Mouse (Mus musculus): Measurements from ENCODE around the gene Spns3.
A peak's percentile ranks its signal among the peaks of the same experiment; 100 is the strongest.

Gene Spns3

DNA sequence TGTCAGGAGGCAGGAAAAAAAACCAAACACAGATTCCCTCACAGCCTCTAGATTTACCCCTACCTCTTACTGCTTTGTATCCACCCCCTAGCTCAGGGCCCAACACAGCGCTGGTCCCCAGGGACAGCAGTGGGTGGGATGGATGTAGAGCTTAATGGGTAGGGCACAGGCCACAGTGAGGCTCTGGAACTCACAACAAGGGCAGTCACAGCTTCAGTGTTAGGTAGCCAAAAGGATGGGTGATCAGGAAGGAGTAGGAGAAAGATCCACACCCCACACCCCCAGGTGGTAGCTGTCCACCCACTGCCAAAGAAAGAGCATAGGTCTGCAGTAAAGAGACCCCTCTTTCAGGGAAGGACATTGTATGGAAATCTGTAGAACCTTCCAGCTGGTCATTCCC lies 72.7 kb downstream of the Spns3 start:
- DNase-seq, result no peak

GRCm38 (mm10) chr11:72477182-72477581 lies 73.1 kb downstream of the Spns3 start:
- no peak for DNase-seq

GRCm38 (mm10) chr11:72476074-72476625 lies 74.2 kb downstream of the Spns3 start:
- DNase-seq, result no peak

GRCm38 (mm10) chr11:72475408-72475807 lies 74.9 kb downstream of the Spns3 start:
- DNase-seq, result no peak

GRCm38 (mm10) chr11:72474926-72475325 lies 75.4 kb downstream of the Spns3 start:
- no peak for DNase-seq

DNA sequence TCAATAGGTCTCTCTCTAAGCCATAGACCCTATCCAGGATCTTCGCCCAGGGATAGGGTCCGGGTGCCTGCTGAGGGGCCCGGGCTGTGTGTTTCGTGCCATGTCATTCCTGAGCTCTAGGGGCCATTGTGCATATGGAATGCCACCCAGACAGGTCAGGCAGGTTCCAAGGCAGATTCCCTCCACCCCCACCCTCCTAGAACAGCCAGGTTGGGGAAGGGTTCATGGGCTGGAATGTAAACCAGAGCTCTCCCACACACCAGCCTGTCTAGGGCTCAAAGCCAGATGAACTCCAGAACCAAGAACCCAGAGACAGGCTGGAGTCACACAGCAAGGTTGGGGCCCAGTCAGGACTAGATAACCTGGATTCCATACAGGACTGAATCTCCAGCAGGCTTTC lies 76.8 kb downstream of the Spns3 start:
- no peak for DNase-seq

- DNase-seq, result no peak
Measured at GRCm38 (mm10) chr11:72471381-72471780, 78.9 kb downstream of the Spns3 start.

- no peak for DNase-seq
Measured at GRCm38 (mm10) chr11:72470004-72470403, 80.3 kb downstream of the Spns3 start.

DNA sequence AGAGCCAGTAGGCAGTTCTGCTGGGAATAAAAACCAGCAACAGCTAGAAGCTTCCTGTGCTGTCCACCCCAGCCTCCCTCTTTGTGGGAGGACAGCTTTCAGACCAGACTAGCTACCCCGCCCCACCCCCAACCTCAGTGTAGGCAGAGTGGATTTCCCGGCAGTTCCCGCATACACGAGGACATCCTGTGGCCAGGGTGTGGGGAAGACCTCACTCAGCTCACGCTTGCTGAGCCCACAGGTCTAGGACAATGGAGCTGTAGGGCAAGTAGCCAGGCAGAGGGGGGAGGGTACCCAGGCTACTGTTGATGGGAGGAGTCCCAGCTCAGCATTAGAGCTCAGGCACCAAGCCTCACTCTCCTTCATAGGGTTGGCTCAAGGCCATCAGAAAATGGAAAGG lies 81.1 kb downstream of the Spns3 start:
- no peak for DNase-seq

DNA sequence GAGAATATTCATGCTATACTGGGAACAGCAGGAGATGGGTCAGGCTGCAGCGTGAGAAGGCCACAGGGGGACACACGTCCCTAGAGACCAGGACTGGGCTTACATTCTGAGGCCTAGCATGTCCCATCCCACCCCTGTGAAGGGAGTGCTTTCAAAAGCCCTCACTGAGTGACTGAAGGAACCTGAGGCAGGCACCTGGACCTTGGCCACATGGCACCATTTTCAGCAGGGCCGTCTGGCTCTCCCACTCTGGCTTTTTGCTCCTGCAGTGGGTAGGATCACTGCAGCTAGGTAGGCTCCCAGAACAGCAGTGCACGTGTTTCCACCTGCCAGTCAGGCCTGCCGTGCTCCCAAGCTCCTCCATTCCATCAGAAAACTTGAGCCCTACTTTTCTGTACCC lies 81.8 kb downstream of the Spns3 start:
- DNase-seq, result no peak

DNA sequence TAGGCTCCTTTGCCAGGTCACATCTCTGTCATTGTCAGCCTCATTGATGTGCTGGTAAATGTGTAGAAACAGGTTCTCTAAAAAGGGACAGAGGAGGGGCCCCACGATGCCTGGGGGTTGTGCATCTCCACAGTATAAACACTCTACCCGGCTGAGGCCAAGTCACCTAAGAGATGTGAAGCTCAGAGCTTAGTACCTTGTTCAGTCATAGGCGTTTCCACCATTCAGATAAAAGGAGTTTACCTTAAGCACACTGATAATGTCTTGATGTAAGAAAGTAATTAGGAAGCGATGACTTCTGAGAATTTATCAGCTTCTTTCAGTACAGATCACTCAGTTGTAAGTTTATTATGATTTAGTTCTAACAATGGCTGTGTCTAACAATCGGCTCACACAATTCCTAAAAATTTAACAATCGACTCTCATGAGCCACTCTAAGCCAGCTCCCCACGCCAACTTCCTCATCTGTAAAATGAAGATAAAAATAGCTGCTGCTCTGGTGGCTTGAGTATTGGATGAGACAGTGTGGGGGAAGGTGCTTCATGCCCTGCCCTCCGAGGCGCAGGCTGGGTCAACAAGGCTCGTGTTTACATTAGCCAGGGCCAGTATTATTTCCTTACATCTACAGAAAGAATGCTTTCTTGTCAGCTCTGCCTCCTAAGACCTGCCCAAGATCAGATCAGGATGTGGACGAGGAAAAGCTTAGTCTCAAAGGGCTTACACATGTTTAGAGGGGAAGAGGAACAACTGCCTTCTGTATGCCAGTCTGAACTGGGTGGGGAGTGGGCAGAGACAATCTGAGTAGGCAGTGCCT lies 83.4 kb downstream of the Spns3 start:
- DNase-seq, result no peak

DNA sequence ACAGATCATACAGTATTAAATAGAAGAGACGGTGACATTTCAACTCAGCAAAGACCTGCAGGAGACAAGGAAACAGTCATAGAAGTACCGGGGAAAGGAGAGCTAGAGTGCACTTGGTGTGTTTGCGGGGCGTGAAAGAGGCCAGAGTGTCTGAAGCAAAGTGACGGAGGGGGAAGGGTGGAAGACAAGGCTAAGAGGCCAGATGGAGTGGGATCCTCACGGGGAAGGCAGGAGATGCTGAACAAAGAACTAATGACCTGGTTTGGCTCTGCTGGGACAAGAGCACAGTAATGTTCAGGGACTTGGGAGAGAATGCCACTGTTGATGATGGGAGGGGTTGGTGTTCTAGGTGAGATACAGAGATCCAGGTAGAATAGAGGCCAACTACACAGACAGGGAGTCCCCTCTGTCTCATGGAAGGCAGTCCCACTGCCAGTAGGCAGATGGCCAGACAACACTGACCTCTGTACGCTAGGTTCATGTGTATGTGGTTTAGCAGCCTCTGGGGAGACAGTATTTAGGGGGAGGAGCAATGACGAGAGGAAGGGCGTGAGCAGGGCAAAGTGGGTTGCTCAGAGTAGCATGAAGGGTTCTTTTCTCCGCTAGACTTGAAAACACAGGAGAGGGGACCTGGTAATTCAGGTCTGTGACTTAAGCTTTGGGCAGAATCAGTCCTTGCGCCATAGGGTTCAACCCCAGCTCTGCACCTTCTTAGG lies 84.2 kb downstream of the Spns3 start:
- no peak for DNase-seq

- no peak for DNase-seq
Measured at GRCm38 (mm10) chr11:72464821-72465220, 85.5 kb downstream of the Spns3 start.

DNA sequence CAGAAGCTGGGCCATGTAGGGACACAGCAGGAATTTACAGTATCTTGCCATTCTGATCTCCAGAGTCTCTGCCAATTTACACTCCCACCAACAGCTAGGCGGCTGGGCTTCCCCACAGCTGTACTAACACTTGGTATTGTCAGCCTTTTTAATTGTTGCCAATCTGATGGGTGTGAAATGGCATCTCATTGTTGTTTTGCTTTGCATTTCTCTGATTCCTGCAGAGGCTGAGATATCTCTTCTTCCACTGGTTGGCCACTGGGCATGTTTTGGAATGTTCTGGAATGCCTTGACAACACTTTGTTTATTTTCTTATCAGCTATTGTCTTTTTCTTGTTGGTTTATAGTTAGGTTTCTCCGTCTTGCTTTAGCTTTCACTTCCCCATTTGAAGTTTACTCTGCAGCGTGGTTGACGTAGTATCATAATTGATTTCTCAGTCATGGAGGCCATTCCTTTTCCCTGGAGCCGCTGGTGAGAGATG lies 88.8 kb downstream of the Spns3 start:
- no peak for DNase-seq

DNA sequence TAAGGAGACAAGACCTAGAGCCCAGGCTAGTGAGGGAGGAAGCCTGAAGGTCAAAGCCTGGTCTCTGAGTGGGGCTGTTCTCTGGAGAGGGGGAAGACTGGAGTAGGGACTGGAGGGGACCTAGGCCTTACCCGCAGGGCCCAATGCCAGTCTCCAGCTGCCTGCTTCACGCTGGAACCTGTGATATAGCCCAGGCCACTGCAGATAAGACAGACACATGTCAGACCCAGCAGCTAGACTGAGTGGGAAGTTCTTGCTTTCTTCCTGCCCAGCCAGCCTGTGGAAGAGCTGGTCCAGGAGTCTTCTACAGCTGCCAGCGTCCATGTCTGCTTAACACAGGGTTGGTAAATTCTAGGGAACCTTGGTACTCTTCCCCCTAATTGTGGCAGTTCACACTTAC lies 91.8 kb downstream of the Spns3 start:
- no peak for DNase-seq

GRCm38 (mm10) chr11:72457995-72458496 lies 92.3 kb downstream of the Spns3 start:
- DNase-seq, result no peak

DNA sequence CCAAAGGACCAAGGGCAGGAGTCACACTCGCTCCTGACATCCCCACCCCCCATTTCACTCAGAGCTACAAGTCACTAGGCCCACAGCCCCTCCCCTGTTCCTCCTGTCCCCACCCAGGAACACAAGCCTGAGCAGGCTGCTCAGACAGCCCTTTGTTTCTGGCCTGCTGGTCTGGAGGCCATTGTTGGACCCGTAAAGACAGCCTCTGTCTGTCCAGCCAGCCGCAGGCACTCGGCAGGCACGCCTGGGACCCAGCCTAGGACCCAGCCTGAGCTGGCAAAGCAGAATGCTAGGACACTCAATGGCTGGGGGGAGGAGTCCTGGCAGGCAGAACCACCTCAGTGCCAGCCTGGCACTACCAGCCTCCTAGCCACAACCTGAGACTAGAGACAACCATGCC lies 94.6 kb downstream of the Spns3 start:
- no peak for DNase-seq

DNA sequence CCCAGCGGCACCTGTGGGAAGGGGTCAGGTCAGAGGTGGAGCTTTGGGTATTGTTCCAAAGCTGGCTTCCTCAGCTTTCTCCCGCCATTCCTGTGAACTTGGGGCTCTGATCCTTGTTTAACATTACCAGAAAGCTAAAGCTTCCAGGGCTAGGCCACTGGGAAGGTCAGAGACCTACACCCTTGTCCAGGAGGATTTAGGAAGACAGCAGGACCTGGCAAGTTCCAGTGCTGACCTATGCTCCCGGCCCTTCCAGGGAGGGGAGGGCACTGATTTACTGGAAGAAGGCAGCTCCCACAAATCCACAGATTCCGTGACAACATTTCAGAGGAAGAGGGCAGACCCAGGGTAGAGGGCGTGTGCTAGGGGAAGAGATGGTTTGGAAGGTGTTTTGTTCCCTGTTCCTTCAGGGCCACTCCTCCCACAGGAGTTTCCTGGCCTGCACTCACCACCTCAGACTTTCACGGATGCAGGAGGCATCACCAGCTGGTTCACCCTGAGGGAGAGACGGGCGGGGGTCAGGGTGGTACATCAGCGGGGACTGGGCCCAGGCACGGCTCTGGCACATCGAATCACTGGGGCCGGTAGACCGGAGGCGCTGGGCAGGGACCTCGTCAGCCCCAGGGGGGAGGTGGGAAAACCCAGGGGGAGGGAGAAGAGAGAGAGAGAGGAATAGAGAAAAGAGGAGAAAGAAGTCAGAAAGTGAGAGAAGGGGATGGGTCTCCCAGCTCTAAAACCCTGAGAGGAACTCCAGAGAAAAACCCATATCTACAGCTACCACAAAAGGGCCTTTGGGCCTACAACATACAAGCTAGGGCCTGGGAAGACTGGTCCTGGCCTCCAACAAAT lies 97.0 kb downstream of the Spns3 start:
- no peak for DNase-seq

DNA sequence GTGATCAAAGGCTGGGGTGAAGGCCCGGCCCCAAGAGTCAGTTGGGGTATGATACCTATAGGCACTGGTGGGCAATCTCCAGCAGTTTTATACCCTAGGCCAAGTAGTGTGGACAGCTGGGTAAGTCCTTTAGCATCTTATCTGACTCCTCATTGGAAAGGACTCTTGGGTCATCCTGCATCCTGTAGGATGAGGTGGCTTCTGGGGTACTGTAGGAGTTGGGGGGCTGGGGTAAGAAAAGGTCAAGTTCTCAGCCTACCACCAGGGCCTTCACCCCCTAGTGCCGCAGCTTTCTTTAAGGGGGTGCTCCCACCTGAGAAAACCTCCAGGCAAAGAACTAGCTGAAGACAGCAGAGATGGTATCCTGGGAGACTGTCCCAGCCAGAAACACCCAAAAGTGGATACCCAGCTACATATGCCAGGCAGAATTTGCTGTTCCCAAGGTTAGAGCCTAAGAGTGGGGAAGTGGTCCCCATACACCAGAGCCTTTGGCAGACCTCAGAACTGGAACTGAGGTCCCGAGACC lies 98.1 kb downstream of the Spns3 start:
- DNase-seq, result no peak

- DNase-seq, result no peak
Measured at GRCm38 (mm10) chr11:72447475-72447874, 102.8 kb downstream of the Spns3 start.

DNA sequence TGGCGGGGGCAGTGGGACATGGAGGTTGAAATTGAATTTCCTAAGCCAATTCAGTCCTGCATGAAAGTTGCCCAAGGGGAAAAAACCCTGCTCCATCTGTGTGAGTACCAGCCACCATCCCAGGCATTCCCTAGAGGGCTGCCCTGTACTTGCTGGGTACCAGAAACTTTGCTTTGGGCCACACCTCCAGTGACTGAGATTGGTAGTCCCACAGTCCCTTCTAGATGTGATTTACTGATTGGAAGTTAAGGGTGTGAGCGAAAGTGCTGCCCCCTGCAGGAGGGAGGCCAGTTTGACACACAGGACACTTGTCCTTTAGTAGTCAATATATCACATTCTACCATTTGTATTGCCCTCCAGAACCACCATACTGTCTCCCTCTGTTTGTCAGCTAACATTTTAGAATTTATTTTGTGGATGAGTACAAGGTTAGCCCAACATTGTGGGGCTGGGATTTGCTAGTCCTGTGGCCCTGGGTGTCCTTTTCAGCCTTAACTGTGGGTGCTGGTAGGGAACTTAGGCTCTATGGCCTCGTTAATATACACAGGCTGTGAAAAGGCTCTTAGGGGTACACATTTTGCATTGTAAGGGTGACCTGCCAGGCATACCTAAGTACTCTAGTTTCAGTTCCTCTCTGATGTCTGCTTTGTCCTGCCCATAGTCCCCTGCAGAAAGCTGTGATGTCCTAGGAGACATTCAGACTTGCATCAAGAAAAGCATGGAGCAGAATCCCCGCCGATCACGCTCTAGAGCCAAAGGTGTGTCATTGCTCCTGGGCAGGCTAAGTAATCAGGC lies 103.8 kb downstream of the Spns3 start:
- peak; percentile 42 for DNase-seq

Measured in thymus, postnatal 25 days (tissue).